Mouse (Mus musculus) mesoderm, embryonic 11.5 days (tissue): ENCODE measurements at regions not wholly inside any gene's neighbourhood (a gene's known extent, or its start where the extent isn't known, plus 50 kb on each side); places are given as distances from the start of the nearest gene placed in this dataset.

Source experiments
- DNase-seq: peaks from one replicate; pipeline ENCODE4 v3.0.0-alpha.2; 2012; ENCODE audit warnings: low read depth, low spot score

GRCm38 (mm10) chr11:51911481-51911880, 54.0 kb upstream of the Jade2 start:
- DNase-seq: no peak

DNA sequence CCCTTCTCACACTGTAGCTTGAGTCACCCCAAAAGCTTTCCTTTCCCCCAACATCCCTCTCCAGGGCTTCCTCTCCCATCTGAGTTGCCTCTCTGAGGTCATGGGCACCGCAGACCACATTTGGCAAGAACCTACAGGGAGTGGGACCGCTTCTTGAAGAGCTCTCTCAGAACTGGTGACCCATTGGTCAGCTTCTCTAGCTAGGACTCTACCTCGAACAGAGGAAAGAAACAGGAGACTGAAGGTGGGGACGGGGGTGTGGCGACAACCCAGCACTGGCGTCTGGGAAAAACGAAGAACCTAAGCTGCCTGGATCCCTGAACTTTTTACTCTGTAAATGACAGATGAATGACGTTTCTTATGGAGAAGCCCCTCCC, 51.8 kb upstream of the Cdkn2aipnl start:
- no peak for DNase-seq

- peak; percentile 65 for DNase-seq
Observed at GRCm38 (mm10) chr11:51916033-51916929, 51.2 kb upstream of the Cdkn2aipnl start.
